Mouse (Mus musculus): ENCODE measurements around the gene Scgb1a1. TPM values are rescaled to one million over a fixed set of nuclear protein-coding genes. Genes with fewer than 3 reads are reported as not detected.

Gene Scgb1a1
- polyA plus RNA-seq (2012; rRNA removed): not detected in 2 replicates

DNA sequence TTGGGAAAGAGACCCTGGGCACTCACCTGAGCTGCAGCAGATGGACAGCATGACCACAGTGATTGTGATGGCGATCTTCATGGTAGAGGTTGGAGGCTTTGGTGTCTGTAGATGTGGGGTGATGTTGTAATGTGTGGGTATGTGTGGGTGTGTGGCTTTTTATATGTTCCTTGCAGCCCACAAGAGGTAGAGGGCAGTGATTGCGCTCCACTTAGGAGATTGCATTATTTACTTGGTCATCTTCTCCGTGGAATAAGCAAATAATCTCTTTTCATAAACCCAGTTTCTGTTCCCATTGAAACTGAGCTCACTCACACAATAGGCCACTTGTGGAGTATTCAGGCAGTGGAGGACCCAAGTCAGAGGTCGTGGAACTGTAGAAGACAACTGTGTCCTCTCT lies at the start of gene Scgb1a1:
Gene Scgb1a1 (minus strand): TSS at position 138 of the 400 bp plus-strand sequence.

DNA sequence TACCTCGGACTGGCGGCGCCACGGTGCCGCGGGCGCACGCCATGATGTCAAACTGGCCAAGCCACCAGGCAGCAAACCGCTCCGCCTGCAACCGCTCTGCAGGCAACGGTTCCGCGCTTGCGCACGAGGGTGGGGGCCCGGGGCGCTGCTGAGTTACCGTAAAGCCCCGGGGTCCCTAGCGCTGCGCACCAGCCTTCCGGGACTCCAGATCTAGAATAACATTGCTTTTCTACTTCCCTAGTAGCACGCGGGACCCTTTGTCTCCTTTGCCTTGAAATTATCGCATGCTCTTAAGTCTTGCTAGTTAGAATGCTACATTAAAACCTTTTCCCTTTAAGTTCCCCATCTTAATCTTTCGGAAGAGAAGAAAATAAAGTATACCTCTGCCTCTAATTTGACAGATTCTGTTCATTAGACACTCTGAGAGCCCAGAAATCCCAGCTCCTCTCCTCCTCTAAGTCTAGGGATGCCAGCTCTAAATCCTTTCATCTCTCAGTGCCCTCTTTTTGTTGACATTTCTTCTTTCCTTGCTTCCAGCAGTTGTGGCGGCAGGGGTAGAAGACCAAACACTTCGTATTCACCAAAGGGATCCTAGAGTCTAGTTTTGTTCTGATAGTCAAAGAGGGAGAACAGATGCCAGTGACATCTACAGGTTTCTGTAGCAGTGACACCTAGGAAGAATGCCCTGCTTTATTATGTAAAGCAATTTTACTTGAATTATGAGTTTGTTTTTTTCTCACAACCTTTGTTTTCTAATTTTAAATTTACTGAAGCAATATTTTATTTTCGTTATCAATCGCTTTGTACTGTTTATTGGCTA lies 48.0 kb upstream of the Scgb1a1 start, which contains the start of gene Asrgl1:
Gene Asrgl1 (minus strand): TSS at position 125 of the 820 bp plus-strand sequence.

Other genes starting within 250 kb of the Scgb1a1 start
- 190 TPM in 2 replicates for gene Gng3, start 248.8 kb downstream of the Scgb1a1 start, polyA plus RNA-seq (2012; rRNA removed)
- 0.85 and 0.94 TPM in 2 replicates for gene Lrrn4cl, start 237.2 kb downstream of the Scgb1a1 start, polyA plus RNA-seq (2012; rRNA removed)
- 136 and 140 TPM in 2 replicates for gene Ubxn1, start 216.5 kb downstream of the Scgb1a1 start, polyA plus RNA-seq (2012; rRNA removed)
- gene Uqcc3, start 207.0 kb downstream of the Scgb1a1 start, polyA plus RNA-seq (2012; rRNA removed): 51.3 and 57.6 TPM in 2 replicates
- gene Lbhd1, start 204.2 kb downstream of the Scgb1a1 start, polyA plus RNA-seq (2012; rRNA removed): 4.9 and 6.7 TPM in 2 replicates
- gene Gm49403, start 204.0 kb downstream of the Scgb1a1 start, polyA plus RNA-seq (2012; rRNA removed): not detected in 2 replicates
- 67.3 and 81.7 TPM in 2 replicates for gene 1810009A15Rik, start 199.1 kb downstream of the Scgb1a1 start, polyA plus RNA-seq (2012; rRNA removed)
- 0.18 and 1.1 TPM in 2 replicates for gene Gm49416, start 199.0 kb downstream of the Scgb1a1 start, polyA plus RNA-seq (2012; rRNA removed)
- gene Ints5, start 195.0 kb downstream of the Scgb1a1 start, polyA plus RNA-seq (2012; rRNA removed): 28.9 and 29.0 TPM in 2 replicates
- 157 and 161 TPM in 2 replicates for gene Ganab, start 189.9 kb downstream of the Scgb1a1 start, polyA plus RNA-seq (2012; rRNA removed)
- 146 and 151 TPM in 2 replicates for gene B3gat3, start 167.6 kb downstream of the Scgb1a1 start, polyA plus RNA-seq (2012; rRNA removed)
- gene Rom1, start 158.6 kb downstream of the Scgb1a1 start, polyA plus RNA-seq (2012; rRNA removed): 2.0 and 3.3 TPM in 2 replicates
- 18.3 and 26.1 TPM in 2 replicates for gene Eml3, start 158.4 kb downstream of the Scgb1a1 start, polyA plus RNA-seq (2012; rRNA removed)
- gene Mta2, start 146.1 kb downstream of the Scgb1a1 start, polyA plus RNA-seq (2012; rRNA removed): 62.2 and 65.0 TPM in 2 replicates
- 26.1 and 29.3 TPM in 2 replicates for gene Tut1, start 134.1 kb downstream of the Scgb1a1 start, polyA plus RNA-seq (2012; rRNA removed)
- gene Eef1g, start 120.9 kb downstream of the Scgb1a1 start, polyA plus RNA-seq (2012; rRNA removed): 429 and 446 TPM in 2 replicates
- gene Ahnak, start 98.7 kb downstream of the Scgb1a1 start, polyA plus RNA-seq (2012; rRNA removed): 3.8 and 8.4 TPM in 2 replicates
- 12.2 and 13.9 TPM in 2 replicates for gene Asrgl1, start 47.7 kb upstream of the Scgb1a1 start, polyA plus RNA-seq (2012; rRNA removed)

All from central nervous system, embryonic 14 days (tissue).